Mouse (Mus musculus) hindbrain, embryonic 16.5 days (tissue): ENCODE data around the gene Wbp2nl. TPM values are rescaled to one million over a fixed set of nuclear protein-coding genes. Genes with fewer than 3 reads are reported as not detected.
A peak's percentile ranks its signal among the peaks of the same experiment; 100 is the strongest.

Source experiments
- ATAC-seq: fragments of 200-750 bp; cut with Nextera tagmentation; 2 replicates; pipeline ENCODE4 v1.8.0; 2017; ENCODE audit warnings: moderate TSS enrichment, moderate library complexity
- H3K27ac ChIP-seq: fragments of 300-500 bp; sonication (generic); 2 replicates; pipeline ENCODE4 v1.5.1; 2014; ENCODE audit warnings: low read depth, mild to moderate bottlenecking, control low read depth, low read length, moderate library complexity
- H3K27me3 ChIP-seq: fragments of 300-500 bp; sonication (generic); replicated peaks from 2 replicates; pipeline ENCODE4 v1.6.1; 2014; ENCODE audit warnings: low read length; ENCODE audit not compliant: control insufficient read depth, insufficient read depth
- H3K36me3 ChIP-seq: fragments of 300-500 bp; sonication (generic); 2 replicates; pipeline ENCODE4 v1.6.1; 2014; ENCODE audit warnings: mild to moderate bottlenecking, low read length, moderate library complexity, mixed read lengths; ENCODE audit not compliant: control insufficient read depth, insufficient read depth
- H3K4me1 ChIP-seq: fragments of 300-500 bp; sonication (generic); 2 replicates; pipeline ENCODE4 v1.6.1; 2014; ENCODE audit warnings: low read depth, low read length; ENCODE audit not compliant: control insufficient read depth, insufficient read depth
- H3K4me2 ChIP-seq: fragments of 300-500 bp; sonication (generic); 2 replicates; pipeline ENCODE4 v1.6.1; 2014; ENCODE audit warnings: mild to moderate bottlenecking, low read length, control low read depth, moderate library complexity
- H3K4me3 ChIP-seq: fragments of 300-500 bp; sonication (generic); 2 replicates; pipeline ENCODE4 v1.5.1; 2014; ENCODE audit warnings: mild to moderate bottlenecking, low read length, control low read depth, moderate library complexity
- H3K9ac ChIP-seq: fragments of 300-500 bp; sonication (generic); 2 replicates; pipeline ENCODE4 v1.6.1; 2014; ENCODE audit warnings: low read depth, mild to moderate bottlenecking, control low read depth, low read length, moderate library complexity
- H3K9me3 ChIP-seq: fragments of 300-500 bp; sonication (generic); 2 replicates; pipeline ENCODE4 v1.6.1; 2014; ENCODE audit warnings: mild to moderate bottlenecking, low read length, moderate library complexity; ENCODE audit not compliant: control insufficient read depth
- WGBS: fragments of 180-500 bp; shearing (Covaris S2); extraction: QIAGEN DNeasy Blood & Tissue Kit; methylation state at CpG from one replicate; pipeline ENCODE4 v1.1.7; 2014; 5-methylcytosine and 5-hydroxymethylcytosine counted together
- polyA plus RNA-seq: library from polyadenylated mRNA; unstranded; fragments of >200 nt; fragmentation: Nextera tagmentation; extraction: Ambion mirVana; gene quantifications from 2 replicates; pipeline ENCODE4 v1.2.1, GENCODE M21; 2015

Wbp2nl gene
- polyA plus RNA-seq, 1 experiment from 2014 or later = 0.10 TPM

GRCm38 (mm10) chr15:82337875-82338274 is 39.1 kb downstream of the Wbp2nl start:
- Histone ChIP-seq H3K27ac (no peak overlapping the region), H3K27me3 (peaks cover 10% of the 10 kb centered on the region), H3K9me3 (no peaks in the 10 kb centered on the region), H3K4me1 (peaks cover 15% of the 10 kb centered on the region), H3K4me2 (peak overlapping the region; percentile 76), H3K9ac (peak overlapping the region; percentile 53; the same call in 1 of the 2 replicates), H3K4me3 (peak overlapping the region; percentile 47), H3K36me3 (peaks cover 3% of the 10 kb centered on the region; the same call in 1 of the 2 replicates)
- 39% methylated on average over 4 of the region's 4 CpGs for WGBS
- ATAC-seq = no peak

DNA sequence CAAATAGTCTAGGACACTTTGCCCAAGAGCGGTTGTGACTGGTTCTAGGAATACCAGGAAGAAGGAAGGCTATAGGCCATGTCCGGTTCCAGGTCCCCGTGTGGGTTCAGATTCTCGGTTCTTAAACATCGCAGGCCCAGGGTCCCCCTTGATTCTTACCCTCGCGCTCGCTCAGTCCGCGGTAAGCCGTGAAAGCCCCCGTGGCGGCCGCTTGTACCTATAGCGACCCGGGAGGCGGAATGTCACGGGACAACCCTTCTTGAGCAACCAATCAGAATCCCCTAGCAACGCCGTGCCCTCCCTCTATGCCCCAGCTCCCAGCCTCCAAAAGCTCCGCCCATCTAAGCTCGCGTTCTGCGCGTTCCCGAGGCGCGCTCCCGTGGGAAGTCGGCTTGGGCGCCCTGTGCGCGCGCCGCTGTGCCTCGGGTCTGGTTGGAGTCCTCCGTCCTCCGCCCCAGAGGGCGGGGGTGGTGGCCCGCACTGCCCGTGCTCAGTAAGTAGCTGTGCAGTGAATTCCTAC is 39.9 kb downstream of the Wbp2nl start, which contains the start of the genes Naga, Pheta2 and Smdt1:
TSS of gene Naga (minus strand) at position 333 of the 520 bp plus-strand sequence.
TSS of gene Pheta2 (plus strand) at position 350 of the 520 bp plus-strand sequence.
TSS of gene Smdt1 (plus strand) at position 367 of the 520 bp plus-strand sequence.
- Histone ChIP-seq H3K9me3 (no peaks in the 10 kb centered on the region), H3K27ac (no peak within 1 kb of the TSS), H3K36me3 (peaks cover 3% of the 10 kb centered on the region; the same call in 1 of the 2 replicates), H3K4me3 (peak within 1 kb of the TSS; percentile 47), H3K4me2 (peak within 1 kb of the TSS; percentile 76), H3K27me3 (peaks cover 10% of the 10 kb centered on the region), H3K9ac (peak within 1 kb of the TSS; percentile 53), H3K4me1 (peaks cover 15% of the 10 kb centered on the region)
- ATAC-seq = peak; percentile 92
- 0% methylated on average over 41 of the region's 41 CpGs for WGBS

- H3K27me3 ChIP-seq = peaks cover 10% of the 10 kb centered on the region
- peak overlapping the region; percentile 47 for H3K4me3 ChIP-seq
- H3K4me2 ChIP-seq = peak overlapping the region; percentile 76
- H3K27ac ChIP-seq = no peak overlapping the region
- no peaks in the 10 kb centered on the region for H3K9me3 ChIP-seq
- peaks cover 3% of the 10 kb centered on the region; the same call in 1 of the 2 replicates for H3K36me3 ChIP-seq
- peaks cover 15% of the 10 kb centered on the region for H3K4me1 ChIP-seq
- no peak for ATAC-seq
- WGBS = 52% methylated on average over 10 of the region's 10 CpGs
- peak overlapping the region; percentile 53 for H3K9ac ChIP-seq
Measured at GRCm38 (mm10) chr15:82339150-82339549, 40.4 kb downstream of the Wbp2nl start.

GRCm38 (mm10) chr15:82339634-82340254 is 41.0 kb downstream of the Wbp2nl start:
- no peak overlapping the region for H3K4me2 ChIP-seq
- H3K4me3 ChIP-seq = no peak overlapping the region
- H3K9me3 ChIP-seq = no peaks in the 10 kb centered on the region
- no peak for ATAC-seq
- peaks cover 10% of the 10 kb centered on the region for H3K27me3 ChIP-seq
- H3K4me1 ChIP-seq = peaks cover 15% of the 10 kb centered on the region
- H3K36me3 ChIP-seq = no peaks in the 10 kb centered on the region
- 72% methylated on average over 8 of the region's 8 CpGs for WGBS
- H3K27ac ChIP-seq = no peak overlapping the region
- H3K9ac ChIP-seq = no peak overlapping the region

- no peaks in the 10 kb centered on the region for H3K36me3 ChIP-seq
- H3K27ac ChIP-seq = no peak overlapping the region
- H3K4me3 ChIP-seq = peak overlapping the region; percentile 37
- H3K27me3 ChIP-seq = peaks cover 10% of the 10 kb centered on the region
- H3K4me2 ChIP-seq = peak overlapping the region; percentile 61
- H3K4me1 ChIP-seq = peaks cover 15% of the 10 kb centered on the region
- H3K9me3 ChIP-seq = no peaks in the 10 kb centered on the region
- no peak for ATAC-seq
- WGBS = 43% methylated on average over 21 of the region's 21 CpGs
- H3K9ac ChIP-seq = peak overlapping the region; percentile 65
Measured at GRCm38 (mm10) chr15:82340414-82341035, 41.8 kb downstream of the Wbp2nl start.

- Histone ChIP-seq H3K4me3 (peak overlapping the region; percentile 37), H3K9ac (peak overlapping the region; percentile 65), H3K4me2 (peak overlapping the region; percentile 61), H3K36me3 (no peaks in the 10 kb centered on the region), H3K27ac (no peak overlapping the region), H3K4me1 (peaks cover 15% of the 10 kb centered on the region), H3K9me3 (no peaks in the 10 kb centered on the region), H3K27me3 (peaks cover 10% of the 10 kb centered on the region)
- no peak for ATAC-seq
- 3% methylated on average over 39 of the region's 40 CpGs for WGBS
Measured at GRCm38 (mm10) chr15:82341036-82341501, 42.3 kb downstream of the Wbp2nl start.

DNA sequence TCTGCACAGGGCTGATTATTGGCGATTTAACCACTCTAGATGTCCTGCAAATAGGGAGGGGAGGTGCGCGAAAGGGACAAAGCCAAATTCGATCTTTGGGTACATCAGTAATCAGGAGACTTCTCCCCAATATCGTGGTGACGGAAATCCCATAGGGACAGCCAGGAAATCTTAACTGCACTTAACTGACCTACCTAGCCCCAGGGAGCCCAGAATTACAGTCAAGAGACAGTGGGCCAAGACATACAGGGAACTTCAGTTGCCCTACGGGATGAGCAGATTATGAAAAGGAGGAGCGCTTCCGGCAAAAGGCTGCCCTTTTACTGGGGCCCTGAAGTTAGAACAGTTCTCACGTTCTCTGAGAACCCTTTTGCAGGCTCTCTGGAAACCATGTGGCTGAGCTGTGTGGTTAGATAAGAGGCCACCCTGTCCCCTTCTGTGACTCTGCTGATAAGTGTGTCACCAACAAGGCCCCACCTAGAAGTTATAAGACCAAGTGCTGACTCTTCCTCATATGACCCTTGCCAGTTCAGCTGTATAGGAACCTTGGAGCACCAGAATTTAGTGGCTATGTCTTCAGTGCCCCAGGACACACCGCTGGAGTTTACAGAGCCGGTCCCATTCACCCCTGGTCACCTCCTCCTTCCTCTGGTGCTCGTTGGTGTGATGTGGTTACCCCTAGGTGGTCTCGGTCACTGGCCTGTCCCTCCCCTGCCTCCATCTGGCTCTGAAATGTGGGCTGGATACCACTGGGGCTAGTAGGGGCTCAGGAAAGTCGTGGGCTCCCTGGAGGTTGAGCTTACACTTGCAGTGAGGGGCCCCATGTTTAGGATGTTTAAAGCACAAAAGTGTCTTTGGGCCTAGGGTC is 43.2 kb downstream of the Wbp2nl start:
- H3K4me1 ChIP-seq = peaks cover 16% of the 10 kb centered on the region
- H3K9me3 ChIP-seq = no peaks in the 10 kb centered on the region
- no peak overlapping the region for H3K9ac ChIP-seq
- H3K4me3 ChIP-seq = no peak overlapping the region
- H3K36me3 ChIP-seq = no peaks in the 10 kb centered on the region
- ATAC-seq = no peak
- WGBS = 73% methylated on average over 15 of the region's 15 CpGs
- peaks cover 10% of the 10 kb centered on the region for H3K27me3 ChIP-seq
- H3K4me2 ChIP-seq = peak overlapping the region; percentile 61
- H3K27ac ChIP-seq = peak overlapping the region; percentile 32; the same call in 1 of the 2 replicates

DNA sequence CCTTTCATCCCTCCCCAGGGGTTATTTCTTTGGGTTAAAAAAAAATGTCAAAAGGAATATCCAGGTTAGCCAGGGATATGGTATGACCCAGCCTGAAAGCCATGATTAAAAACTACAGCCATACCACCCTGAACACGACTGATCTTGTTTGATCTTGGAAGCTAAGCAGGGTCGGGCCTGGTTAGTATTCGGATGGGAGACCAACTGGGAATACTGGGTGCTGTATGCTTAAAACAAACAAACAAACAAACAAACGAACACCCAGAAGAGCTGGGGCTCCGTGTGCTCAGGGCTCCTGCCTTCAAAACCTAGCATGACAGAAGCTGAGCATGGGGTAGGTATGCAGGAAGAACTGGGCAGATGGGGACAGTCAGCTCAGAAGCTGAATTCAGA is 43.8 kb downstream of the Wbp2nl start:
- Histone ChIP-seq H3K4me3 (no peak overlapping the region), H3K4me2 (no peak overlapping the region), H3K9me3 (no peaks in the 10 kb centered on the region), H3K9ac (no peak overlapping the region), H3K36me3 (no peaks in the 10 kb centered on the region), H3K27ac (no peak overlapping the region), H3K27me3 (peaks cover 10% of the 10 kb centered on the region), H3K4me1 (peaks cover 22% of the 10 kb centered on the region)
- no peak for ATAC-seq
- WGBS = 77% methylated on average over 5 of the region's 5 CpGs
